Mouse (Mus musculus): ENCODE data around the gene Gm8362. TPM values are rescaled to one million over a fixed set of nuclear protein-coding genes. Genes with fewer than 3 reads are reported as not detected.
"Not testable (repeated sequence)": the region's sequence is repeated elsewhere in the genome, so short reads cannot be mapped to it uniquely, and the experiment has no call there.

Gm8362 gene
- 0.05 TPM in 1 of 2 replicates, not detected in the other for polyA plus RNA-seq (2012; rRNA removed)

- DNase-seq (ENCODE audit: low read depth), result not testable (repeated sequence)
These were observed at the start of gene Gm8362 for GRCm38 (mm10) chr14:6774311-6774710. Gene Gm8362 (minus strand): TSS chr14:6774411.

- DNase-seq (ENCODE audit: low read depth), result not testable (repeated sequence)
These were observed 49.1 kb upstream of the Gm8362 start for GRCm38 (mm10) chr14:6823297-6823696.

GRCm38 (mm10) chr14:6757231-6757536 lies 17.0 kb downstream of the Gm8362 start:
- not testable (repeated sequence) for DNase-seq (ENCODE audit: low read depth)

- DNase-seq (ENCODE audit: low read depth), result peak; percentile 37
These were observed 17.6 kb downstream of the Gm8362 start for GRCm38 (mm10) chr14:6756384-6757230.

GRCm38 (mm10) chr14:6742232-6742631 lies 32.0 kb downstream of the Gm8362 start, which contains the start of gene Gm3636:
Gene Gm3636 (minus strand): TSS chr14:6742332.
- DNase-seq (ENCODE audit: low read depth), result not testable (repeated sequence)

- not testable (repeated sequence) for DNase-seq (ENCODE audit: low read depth)
These were observed 54.1 kb downstream of the Gm8362 start, which contains the start of gene Gm8050 for GRCm38 (mm10) chr14:6720151-6720550. Gene Gm8050 (minus strand): TSS chr14:6720251.

Other genes starting within 250 kb of the Gm8362 start
- not detected in 2 replicates for gene Gm8356, start 237.1 kb downstream of the Gm8362 start, polyA plus RNA-seq (2012; rRNA removed)
- 0.71 and 1.2 TPM in 2 replicates for gene Gm3629, start 183.8 kb downstream of the Gm8362 start, polyA plus RNA-seq (2012; rRNA removed)
- 0.73 and 0.85 TPM in 2 replicates for gene Gm3460, start 152.0 kb downstream of the Gm8362 start, polyA plus RNA-seq (2012; rRNA removed)
- gene Gm10251, start 90.2 kb downstream of the Gm8362 start, polyA plus RNA-seq (2012; rRNA removed), result not detected in 2 replicates
- gene Gm8050, start 54.2 kb downstream of the Gm8362 start, polyA plus RNA-seq (2012; rRNA removed), result not detected in 2 replicates
- 26.3 and 26.5 TPM in 2 replicates for gene Gm3636, start 32.1 kb downstream of the Gm8362 start, polyA plus RNA-seq (2012; rRNA removed)
- not detected in 2 replicates for gene Gm3642, start 65.9 kb upstream of the Gm8362 start, polyA plus RNA-seq (2012; rRNA removed)
- 8.5 TPM in 2 replicates for gene Gm3667, start 115.6 kb upstream of the Gm8362 start, polyA plus RNA-seq (2012; rRNA removed)
- gene Gm6356, start 199.4 kb upstream of the Gm8362 start, polyA plus RNA-seq (2012; rRNA removed), result not detected in 2 replicates